ENCODE assay signal across 7 mouse cellular contexts in genomic region chr13:113265257-113265656, GRCm38 (mm10). TPM values are rescaled to one million over a fixed set of nuclear protein-coding genes. Genes with fewer than 3 reads are reported as not detected.
DNase-seq lines count a peak whose midpoint lies in the region; TF ChIP-seq lines count a peak whose summit lies in the region.

No protein-coding gene starts in this region.

- peak; percentile 59 for DNase-seq in kidney, adult 2 months
- DNase-seq in kidney, adult 11 months = no peak
- peak; percentile 49 for DNase-seq in ES-CJ7 (ENCODE audit: low read depth, low spot score)
- peak; percentile 71 for DNase-seq in adrenal gland, postnatal 10 days
- DNase-seq in heart, postnatal 4 days = peak; percentile 66
- DNase-seq in lung, adult 2 months = peak; percentile 51
- peak; percentile 42 for DNase-seq in thymus, postnatal 25 days

- H3K27me3 ChIP-seq in kidney, adult 2 months (replicated peaks; ENCODE audit: control insufficient read depth, insufficient read depth, low read length) = no peaks in the 10 kb centered on the region

- no peaks in the 10 kb centered on the region for H3K4me1 ChIP-seq in kidney, adult 2 months (ENCODE audit: control insufficient read depth, insufficient read depth, low read length)
- peaks cover 2% of the 10 kb centered on the region; the same call in 1 of the 2 replicates for H3K4me1 ChIP-seq in lung, adult 2 months (ENCODE audit: control insufficient read depth, insufficient read depth, low read length)

- 16% methylated on average over 13 of the region's 13 CpGs for WGBS in kidney, adult 2 months
- 11% methylated on average over 13 of the region's 13 CpGs for WGBS in lung, adult 2 months

- TF ChIP-seq CTCF in kidney, adult 2 months (conservative IDR thresholded peaks at IDR 0.05; ENCODE audit: insufficient read depth, insufficient read length, low read depth, low read length) = peak; percentile 58
- peak; percentile 54 for TF ChIP-seq CTCF in lung, adult 2 months (IDR thresholded peaks at IDR 0.05; ENCODE audit: insufficient read depth, low read length)

- H3K36me3 ChIP-seq in kidney, adult 2 months (ENCODE audit: control insufficient read depth, insufficient read depth, low read length) = no peaks in the 10 kb centered on the region

- H3K27ac ChIP-seq in kidney, adult 2 months (ENCODE audit: insufficient read depth, low read depth, low read length) = no peak overlapping the region

- TF ChIP-seq POLR2A in kidney, adult 2 months (IDR thresholded peaks at IDR 0.05; ENCODE audit: low read depth, low read length) = no peak
- no peak for TF ChIP-seq POLR2A in lung, adult 2 months (IDR thresholded peaks at IDR 0.05; ENCODE audit: borderline replicate concordance, extremely low read depth, low read depth, low read length)

- no peak overlapping the region for H3K4me3 ChIP-seq in kidney, adult 2 months (ENCODE audit: insufficient read depth, low read depth, low read length)
- H3K4me3 ChIP-seq in lung, adult 2 months (replicated peaks; ENCODE audit: extremely low read depth, low read depth, low read length) = no peak overlapping the region

RNA-seq across cellular contexts. Expression of gene BC067074, which starts 27.7 kb away (rescaled TPM):
- polyA plus RNA-seq in kidney, adult 2 months (2012; rRNA removed) = 6.9 and 10.0 TPM in 2 replicates
- total RNA-seq in adrenal gland, postnatal 10 days (2021) = 1 to 10 TPM; 2.3 to 4.7 TPM
- 10 to 100 TPM; 11.4 to 12.6 TPM for total RNA-seq in heart, postnatal 4 days (2021)
- 4.2 and 6.2 TPM in 2 replicates for polyA plus RNA-seq in lung, adult 2 months (2012; rRNA removed)

RNA-seq across cellular contexts. Expression of gene Gzmk, which starts 39.5 kb away (rescaled TPM):
- not detected in 2 replicates for polyA plus RNA-seq in kidney, adult 2 months (2012; rRNA removed)
- not detected for total RNA-seq in adrenal gland, postnatal 10 days (2021)
- total RNA-seq in heart, postnatal 4 days (2021) = not detected
- polyA plus RNA-seq in lung, adult 2 months (2012; rRNA removed) = 0.11 TPM in 1 of 2 replicates, not detected in the other

RNA-seq across cellular contexts. Expression of gene Esm1, which starts 55.8 kb away (rescaled TPM):
- 16.4 and 16.6 TPM in 2 replicates for polyA plus RNA-seq in kidney, adult 2 months (2012; rRNA removed)
- total RNA-seq in adrenal gland, postnatal 10 days (2021) = 1 to 10 TPM; 5.6 to 6.3 TPM
- under 1 TPM; 0.50 to 0.68 TPM for total RNA-seq in heart, postnatal 4 days (2021)
- polyA plus RNA-seq in lung, adult 2 months (2012; rRNA removed) = 5.7 and 12.2 TPM in 2 replicates
